Mouse (Mus musculus) brain, embryonic 18.5 days (tissue): Measurements from ENCODE around the gene Gm20897.
"Not testable (repeated sequence)": the region's sequence is repeated elsewhere in the genome, so short reads cannot be mapped to it uniquely, and the experiment has no call there.

Experiments used
- DNase-seq: peaks from one replicate; pipeline ENCODE4 v3.0.0-alpha.2; 2012; ENCODE audit warnings: low read depth, low spot score

The Gm20897 gene

GRCm38 (mm10) chrY:38502138-38502537 lies at the start of gene Gm20897:
TSS of gene Gm20897 (minus strand) at chrY:38502238.
- DNase-seq: not testable (repeated sequence)
